Mouse (Mus musculus): ENCODE measurements around the gene Sorl1.

Gene Sorl1

GRCm38 (mm10) chr9:41922416-41922815 is 201.7 kb downstream of the Sorl1 start:
- no peak for DNase-seq (ENCODE audit: low read depth, low spot score)

DNA sequence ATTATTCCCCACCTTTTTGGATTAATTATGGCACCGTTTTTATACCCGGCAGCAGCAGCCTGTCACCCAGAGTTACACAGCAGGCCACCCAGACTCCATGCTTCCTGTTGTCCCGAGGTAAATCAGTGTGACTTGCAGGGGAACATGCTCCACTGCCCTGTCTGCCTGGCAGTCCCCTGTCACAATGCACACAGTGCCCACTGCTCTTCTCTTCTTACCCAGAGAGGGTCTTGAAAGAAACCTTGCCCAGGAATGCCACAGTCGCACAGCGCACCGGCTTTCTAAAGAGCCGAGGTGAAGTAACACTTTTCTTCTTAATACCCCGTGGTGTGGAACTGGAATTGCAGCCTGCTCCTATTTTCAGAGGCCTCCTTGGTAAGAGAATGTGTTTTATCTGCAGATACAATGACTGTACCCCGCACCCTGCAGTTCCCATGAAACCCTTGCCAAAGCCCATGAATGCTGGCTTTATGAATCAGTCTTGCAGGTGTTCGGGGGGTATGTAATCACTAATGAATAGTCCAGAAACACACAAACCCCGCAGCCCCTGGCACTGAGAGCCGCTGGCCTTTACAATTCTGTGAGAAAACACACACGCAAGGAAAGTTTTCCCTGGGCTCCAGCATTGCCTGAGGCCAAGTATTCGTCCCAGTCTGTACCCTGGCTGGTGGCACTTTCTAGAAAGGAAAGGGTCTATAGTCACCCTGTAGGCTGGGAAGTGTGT is 205.3 kb downstream of the Sorl1 start:
- no peak for DNase-seq (ENCODE audit: low read depth, low spot score)

DNA sequence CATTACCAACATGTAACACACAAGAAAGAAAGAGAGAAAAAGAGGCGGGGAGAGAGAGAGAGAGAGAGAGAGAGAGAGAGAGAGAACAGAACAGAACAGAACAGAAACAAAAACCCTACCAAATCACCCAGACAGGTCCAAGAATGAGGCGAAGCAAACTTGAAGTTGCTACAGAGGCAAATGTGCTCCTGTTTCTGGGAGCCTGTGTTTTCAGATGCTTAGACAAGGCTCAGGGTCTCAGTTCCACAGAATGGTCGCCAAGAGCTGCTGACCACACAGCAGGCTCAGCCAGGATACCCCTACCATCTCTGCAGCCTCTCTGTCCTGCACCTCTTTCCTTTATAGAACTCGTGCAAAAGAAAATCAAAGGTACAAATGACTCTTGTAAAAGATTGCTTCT is 205.9 kb downstream of the Sorl1 start:
- DNase-seq (ENCODE audit: low read depth, low spot score): no peak

DNA sequence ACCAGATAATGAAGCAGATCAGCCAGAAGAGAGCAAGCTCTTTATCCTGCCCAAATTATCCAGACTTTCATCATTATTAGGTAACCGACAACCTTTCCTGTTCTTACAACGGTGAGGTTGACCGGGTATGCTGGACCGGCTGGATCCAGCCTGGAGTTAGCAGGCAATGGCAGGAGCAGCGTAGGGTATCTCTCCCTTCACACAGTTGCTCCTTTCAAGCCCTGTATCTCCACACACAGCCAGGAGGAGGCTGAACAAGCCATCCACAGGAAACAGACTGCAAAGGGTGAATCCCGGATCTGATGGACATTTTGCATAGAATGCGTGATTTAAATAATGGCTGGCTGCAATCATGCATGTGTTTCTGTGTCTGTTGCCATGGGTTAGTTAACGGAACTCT is 208.5 kb downstream of the Sorl1 start:
- no peak for DNase-seq (ENCODE audit: low read depth, low spot score)
